Mouse (Mus musculus) kidney, adult 2 months (tissue): Measurements from ENCODE around the gene Trappc2. TPM values are rescaled to one million over a fixed set of nuclear protein-coding genes. Genes with fewer than 3 reads are reported as not detected.

Source experiments
- DNase-seq: peaks from one replicate; pipeline ENCODE4 v3.0.0; 2021
- H3K27ac ChIP-seq: fragments of 200-500 bp; 2 replicates; pipeline ENCODE4 v1.5.1; 2012; ENCODE audit warnings: low read depth, low read length, control low read depth, inconsistent platforms; ENCODE audit not compliant: insufficient read depth
- H3K27me3 ChIP-seq: fragments of 200-500 bp; replicated peaks from 2 replicates; pipeline ENCODE4 v1.6.1; 2012; ENCODE audit warnings: mild to moderate bottlenecking, moderate library complexity, low read length, inconsistent platforms; ENCODE audit not compliant: control insufficient read depth, insufficient read depth
- H3K36me3 ChIP-seq: fragments of 200-500 bp; 2 replicates; pipeline ENCODE4 v1.6.1; 2012; ENCODE audit warnings: mild to moderate bottlenecking, moderate library complexity, low read length, inconsistent platforms; ENCODE audit not compliant: control insufficient read depth, insufficient read depth
- H3K4me1 ChIP-seq: fragments of 200-500 bp; 2 replicates; pipeline ENCODE4 v1.6.1; 2011; ENCODE audit warnings: low read length; ENCODE audit not compliant: control insufficient read depth, insufficient read depth
- H3K4me3 ChIP-seq: fragments of 200-500 bp; 2 replicates; pipeline ENCODE4 v1.5.1; 2011; ENCODE audit warnings: mild to moderate bottlenecking, low read depth, low read length, control low read depth; ENCODE audit not compliant: insufficient read depth
- CTCF ChIP-seq: fragments of 200-500 bp; conservative IDR thresholded peaks from 2 replicates; pipeline ENCODE4 v1.5.1; 2011; ENCODE audit warnings: low read depth, mild to moderate bottlenecking, control low read depth, low read length, moderate library complexity, mixed read lengths; ENCODE audit not compliant: insufficient read depth, insufficient read length
- POLR2A ChIP-seq: fragments of 200-500 bp; IDR thresholded peaks from one replicate; pipeline ENCODE4 v1.6.1; 2011; ENCODE audit warnings: low read depth, low read length, control low read depth
- WGBS: fragments of 180-500 bp; shearing (Covaris S2); methylation state at CpG from one replicate; pipeline ENCODE4 v1.1.7; 2018; 5-methylcytosine and 5-hydroxymethylcytosine counted together
- polyA plus RNA-seq: library from polyadenylated mRNA; depleted of rRNA; stranded (reverse); fragments of >200 nt; gene quantifications from 2 replicates; pipeline ENCODE4 v1.2.3, GENCODE M21; 2012; rRNA removed

The Trappc2 gene
- 4.0 and 5.8 TPM in 2 replicates for polyA plus RNA-seq

- DNase-seq = no peak
- WGBS = under 1% methylated on average over 26 of the region's 36 CpGs
Observed at GRCm38 (mm10) chrX:166440036-166440615, at the start of gene Trappc2. TSS of gene Trappc2 (plus strand) at chrX:166440574.

GRCm38 (mm10) chrX:166393753-166394152, 46.6 kb upstream of the Trappc2 start:
- H3K27ac ChIP-seq = no peak overlapping the region
- WGBS = 100% methylated on average over 1 of the region's 1 CpGs
- H3K4me3 ChIP-seq = no peak overlapping the region
- no peaks in the 10 kb centered on the region for H3K4me1 ChIP-seq
- DNase-seq = no peak
- no peaks in the 10 kb centered on the region for H3K27me3 ChIP-seq
- H3K36me3 ChIP-seq = no peaks in the 10 kb centered on the region
- 0 out of 2 replicates have a peak, but pooled peaks have one; percentile 3 for TF ChIP-seq CTCF
- no peak for TF ChIP-seq POLR2A

More at GRCm38 (mm10) chrX:166440036-166440615, at the start of gene Trappc2:
- TF ChIP-seq POLR2A = no peak
- TF ChIP-seq CTCF = no peak
- H3K27ac ChIP-seq = peak within 1 kb of the TSS; percentile 73
- H3K4me3 ChIP-seq = peak within 1 kb of the TSS; percentile 84
- no peaks in the 10 kb centered on the region for H3K4me1 ChIP-seq
- H3K27me3 ChIP-seq = no peaks in the 10 kb centered on the region
- H3K36me3 ChIP-seq = no peaks in the 10 kb centered on the region

GRCm38 (mm10) chrX:166407865-166408264, 32.5 kb upstream of the Trappc2 start:
- H3K4me3 ChIP-seq = no peak overlapping the region
- H3K36me3 ChIP-seq = no peaks in the 10 kb centered on the region
- no peak for DNase-seq
- TF ChIP-seq CTCF (no peak), POLR2A (no peak)
- H3K4me1 ChIP-seq = no peaks in the 10 kb centered on the region
- H3K27ac ChIP-seq = no peak overlapping the region
- H3K27me3 ChIP-seq = no peaks in the 10 kb centered on the region

- Histone ChIP-seq H3K36me3 (no peaks in the 10 kb centered on the region), H3K4me3 (no peak overlapping the region), H3K27ac (no peak overlapping the region), H3K4me1 (no peaks in the 10 kb centered on the region), H3K27me3 (no peaks in the 10 kb centered on the region)
- DNase-seq = peak; percentile 23
- TF ChIP-seq POLR2A (no peak), CTCF (peak; percentile 46)
- 68% methylated on average over 6 of the region's 6 CpGs for WGBS
Observed at GRCm38 (mm10) chrX:166416196-166416595, 24.2 kb upstream of the Trappc2 start.

GRCm38 (mm10) chrX:166434812-166435211, 5.6 kb upstream of the Trappc2 start:
- no peaks in the 10 kb centered on the region for H3K36me3 ChIP-seq
- no peak for TF ChIP-seq POLR2A
- no peak for TF ChIP-seq CTCF

GRCm38 (mm10) chrX:166440616-166441063, 266 bp downstream of the Trappc2 start, which contains the start of gene Ofd1:
TSS of gene Ofd1 (minus strand) at chrX:166440704.
- peak; percentile 95 for DNase-seq
- H3K27ac ChIP-seq = peak within 1 kb of the TSS; percentile 73
- peak; percentile 61 for TF ChIP-seq POLR2A
- no peak for TF ChIP-seq CTCF
- H3K36me3 ChIP-seq = no peaks in the 10 kb centered on the region
- peak within 1 kb of the TSS; percentile 84 for H3K4me3 ChIP-seq
- under 1% methylated on average over 43 of the region's 44 CpGs for WGBS
- no peaks in the 10 kb centered on the region for H3K27me3 ChIP-seq
- no peaks in the 10 kb centered on the region for H3K4me1 ChIP-seq

More at GRCm38 (mm10) chrX:166434812-166435211, 5.6 kb upstream of the Trappc2 start:
- DNase-seq = no peak
- Histone ChIP-seq H3K27ac (no peak overlapping the region), H3K4me3 (no peak overlapping the region), H3K4me1 (no peaks in the 10 kb centered on the region), H3K27me3 (no peaks in the 10 kb centered on the region)
- WGBS = 89% methylated on average over 2 of the region's 2 CpGs

GRCm38 (mm10) chrX:166444552-166444951, 4.2 kb downstream of the Trappc2 start:
- no peaks in the 10 kb centered on the region for H3K4me1 ChIP-seq
- H3K4me3 ChIP-seq = no peak overlapping the region
- H3K27me3 ChIP-seq = no peaks in the 10 kb centered on the region
- no peak overlapping the region for H3K27ac ChIP-seq
- no peak for TF ChIP-seq CTCF
- TF ChIP-seq POLR2A = no peak
- no peaks in the 10 kb centered on the region for H3K36me3 ChIP-seq
- DNase-seq = no peak
- whole genome bisulfite sequencing = 83% methylated on average over 3 of the region's 3 CpGs
